Mouse (Mus musculus) cerebellum, adult 2 months (tissue): ENCODE measurements around the gene Zpr1.

Source experiments
- CTCF ChIP-seq: fragments of 200-500 bp; IDR thresholded peaks from 2 replicates; pipeline ENCODE4 v1.5.1; 2011; ENCODE audit warnings: low read depth, mild to moderate bottlenecking, control low read depth, low read length, moderate library complexity, borderline replicate concordance; ENCODE audit not compliant: insufficient read depth
- POLR2A ChIP-seq: fragments of 200-500 bp; IDR thresholded peaks from 2 replicates; pipeline ENCODE4 v1.6.1; 2011; ENCODE audit warnings: low read length, control low read depth, borderline replicate concordance; ENCODE audit not compliant: insufficient read depth

DNA sequence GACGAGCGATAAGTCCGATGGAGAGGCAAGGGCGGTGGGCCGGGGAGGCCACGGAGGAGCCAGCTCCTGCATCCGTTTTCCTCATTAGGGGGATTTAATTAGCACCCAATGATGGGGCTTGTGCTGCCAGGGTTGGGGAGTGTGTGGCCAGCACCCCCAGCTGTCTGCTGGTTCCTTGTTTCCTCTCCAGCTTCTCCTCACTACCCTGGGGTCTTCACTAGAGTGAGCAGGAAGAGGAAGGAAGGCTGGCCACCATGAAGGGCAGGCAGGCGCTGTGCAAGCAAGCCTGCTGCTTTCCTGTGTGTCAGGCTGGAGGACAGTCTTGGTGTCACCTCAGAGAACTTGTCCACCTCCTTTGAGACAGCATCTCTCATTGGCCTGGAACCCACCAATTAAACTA, 44.0 kb downstream of the Zpr1 start:
- TF ChIP-seq CTCF (no peak), POLR2A (no peak)
